Mouse (Mus musculus) hindbrain, embryonic 12.5 days (tissue): ENCODE data around the gene Ninl. TPM values are rescaled to one million over a fixed set of nuclear protein-coding genes. Genes with fewer than 3 reads are reported as not detected.
"Not testable (repeated sequence)": the region's sequence is repeated elsewhere in the genome, so short reads cannot be mapped to it uniquely, and the experiment has no call there.

Experiments used
- ATAC-seq: fragments of 200-750 bp; cut with Nextera tagmentation; 2 replicates; pipeline ENCODE4 v1.8.0; 2017; ENCODE audit warnings: moderate TSS enrichment; ENCODE audit not compliant: low FRiP score
- H3K27ac ChIP-seq: fragments of 300-500 bp; sonication (generic); 2 replicates; pipeline ENCODE4 v1.5.1; 2016; ENCODE audit warnings: mild to moderate bottlenecking
- H3K27me3 ChIP-seq: fragments of 300-500 bp; sonication (generic); 2 replicates; pipeline ENCODE4 v1.6.1; 2016; ENCODE audit warnings: mild to moderate bottlenecking
- H3K36me3 ChIP-seq: fragments of 300-500 bp; sonication (generic); 2 replicates; pipeline ENCODE4 v1.6.1; 2016; ENCODE audit warnings: mild to moderate bottlenecking
- H3K4me1 ChIP-seq: fragments of 300-500 bp; sonication (generic); 2 replicates; pipeline ENCODE4 v1.6.1; 2016
- H3K4me2 ChIP-seq: fragments of 300-500 bp; sonication (generic); replicated peaks from 2 replicates; pipeline ENCODE4 v1.6.1; 2016; ENCODE audit warnings: mild to moderate bottlenecking
- H3K4me3 ChIP-seq: fragments of 300-500 bp; sonication (generic); 2 replicates; pipeline ENCODE4 v1.5.1; 2016; ENCODE audit warnings: mild to moderate bottlenecking
- H3K9ac ChIP-seq: fragments of 300-500 bp; sonication (generic); 2 replicates; pipeline ENCODE4 v1.6.1; 2016; ENCODE audit warnings: mild to moderate bottlenecking, moderate library complexity
- H3K9me3 ChIP-seq: fragments of 300-500 bp; sonication (generic); replicated peaks from 2 replicates; pipeline ENCODE4 v1.6.1; 2016; ENCODE audit warnings: mild to moderate bottlenecking
- WGBS: fragments of 180-500 bp; shearing (Covaris S2); methylation state at CpG from one replicate; pipeline ENCODE4 v1.1.7; 2016; 5-methylcytosine and 5-hydroxymethylcytosine counted together
- polyA plus RNA-seq: library from polyadenylated mRNA; unstranded; fragments of >200 nt; fragmentation: Nextera tagmentation; extraction: Ambion mirVana; gene quantifications from 2 replicates; pipeline ENCODE4 v1.2.1, GENCODE M21; 2016

The Ninl gene
- polyA plus RNA-seq, 1 experiment from 2014 or later: 12.1 TPM

DNA sequence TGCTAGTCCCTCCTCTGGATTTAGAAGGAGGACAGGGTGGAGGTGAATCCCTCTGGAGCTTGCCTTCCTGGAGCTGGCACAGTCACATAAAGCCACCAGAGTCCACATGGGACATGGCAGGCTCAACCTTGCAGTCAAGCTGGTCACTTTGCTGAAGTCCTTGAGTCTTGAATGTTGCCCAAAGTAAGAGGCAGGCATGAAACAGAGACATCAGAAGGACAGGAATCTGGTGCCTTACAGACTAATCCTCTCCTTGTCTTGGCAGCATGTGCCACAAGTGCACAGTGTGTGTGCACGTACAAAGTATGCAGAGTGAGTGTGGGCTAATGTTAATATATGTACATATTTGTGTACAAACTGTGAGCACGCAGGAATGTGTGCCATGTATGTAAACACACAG is 71.7 kb downstream of the Ninl start:
- 97% methylated on average over 2 of the region's 2 CpGs for WGBS
- H3K4me1 ChIP-seq: no peaks in the 10 kb centered on the region
- no peak overlapping the region for H3K27ac ChIP-seq
- H3K9ac ChIP-seq: no peak overlapping the region
- no peak for ATAC-seq
- H3K4me3 ChIP-seq: no peak overlapping the region
- H3K27me3 ChIP-seq: no peaks in the 10 kb centered on the region
- no peaks in the 10 kb centered on the region for H3K9me3 ChIP-seq
- H3K4me2 ChIP-seq: no peak overlapping the region
- peaks cover 27% of the 10 kb centered on the region for H3K36me3 ChIP-seq

DNA sequence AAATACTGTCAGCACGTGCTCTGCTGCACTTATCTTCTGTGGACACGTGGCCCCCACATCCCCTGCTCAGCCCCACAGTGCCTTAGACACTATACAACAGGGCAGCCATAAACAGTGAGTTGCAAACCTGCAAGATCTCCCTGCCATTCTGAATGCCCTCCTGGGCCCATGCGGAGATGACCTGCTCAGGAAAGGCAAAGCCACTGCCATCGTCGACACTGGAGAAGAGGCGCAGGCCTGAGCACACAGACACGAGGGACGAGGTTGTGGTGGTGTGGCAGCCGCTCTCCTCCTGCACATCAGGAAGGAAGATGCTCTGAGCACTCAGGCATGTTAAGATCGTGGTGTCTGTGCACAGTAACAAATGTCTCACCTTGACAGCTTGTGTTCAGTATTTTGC is 73.2 kb downstream of the Ninl start:
- ATAC-seq: no peak
- 95% methylated on average over 10 of the region's 10 CpGs for WGBS
- H3K4me1 ChIP-seq: no peaks in the 10 kb centered on the region
- H3K4me3 ChIP-seq: no peak overlapping the region
- no peaks in the 10 kb centered on the region for H3K9me3 ChIP-seq
- H3K9ac ChIP-seq: no peak overlapping the region
- H3K27ac ChIP-seq: no peak overlapping the region
- no peaks in the 10 kb centered on the region for H3K27me3 ChIP-seq
- no peak overlapping the region for H3K4me2 ChIP-seq
- peaks cover 21% of the 10 kb centered on the region for H3K36me3 ChIP-seq

DNA sequence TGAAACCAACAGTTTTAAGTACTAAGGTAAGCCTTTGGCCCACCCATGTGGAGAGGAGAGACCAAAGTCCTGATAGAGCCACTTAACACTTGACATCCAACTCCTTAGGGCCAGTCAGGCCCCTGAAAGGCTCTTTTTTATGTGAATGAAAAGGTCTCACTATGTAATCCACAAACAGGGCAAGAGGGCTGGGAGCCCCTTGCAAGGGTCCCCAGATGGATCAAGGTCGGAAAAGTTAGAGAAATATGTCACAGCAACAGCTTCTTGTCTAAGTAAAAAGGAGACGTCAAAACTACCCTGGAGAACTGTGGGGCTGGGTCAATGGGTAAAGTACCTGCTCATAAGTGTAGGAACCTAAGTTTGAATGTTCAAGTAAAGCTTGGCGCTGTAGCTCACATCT is 74.5 kb downstream of the Ninl start:
- Histone ChIP-seq H3K27me3 (no peaks in the 10 kb centered on the region), H3K9ac (no peak overlapping the region), H3K27ac (no peak overlapping the region), H3K4me3 (no peak overlapping the region), H3K9me3 (no peaks in the 10 kb centered on the region), H3K36me3 (peaks cover 25% of the 10 kb centered on the region), H3K4me1 (no peaks in the 10 kb centered on the region), H3K4me2 (no peak overlapping the region)
- 90% methylated on average over 3 of the region's 3 CpGs for WGBS
- no peak for ATAC-seq

DNA sequence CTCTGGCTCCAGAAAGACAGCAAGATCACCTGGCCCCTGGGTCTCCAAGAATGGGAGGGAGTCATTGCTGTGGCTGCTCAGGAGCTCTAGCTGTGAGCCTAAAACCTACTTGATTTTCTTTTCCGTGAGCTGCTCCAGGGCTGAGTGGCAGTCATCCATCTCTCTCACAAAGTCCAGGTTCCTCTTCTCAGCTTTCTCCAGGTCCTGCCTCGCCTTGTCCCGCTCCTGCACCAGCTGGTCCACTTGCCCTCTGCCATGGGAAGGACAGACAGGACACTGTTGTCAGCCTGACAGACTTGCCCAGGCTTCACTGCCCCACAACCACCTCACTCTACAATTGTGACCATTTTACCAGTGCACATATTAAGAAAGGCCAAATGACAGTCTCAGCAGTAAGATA is 75.9 kb downstream of the Ninl start:
- Histone ChIP-seq H3K4me3 (no peak overlapping the region), H3K27me3 (no peaks in the 10 kb centered on the region), H3K9ac (no peak overlapping the region), H3K27ac (no peak overlapping the region), H3K9me3 (no peaks in the 10 kb centered on the region), H3K4me2 (no peak overlapping the region), H3K4me1 (no peaks in the 10 kb centered on the region), H3K36me3 (peaks cover 28% of the 10 kb centered on the region)
- no peak for ATAC-seq
- 91% methylated on average over 3 of the region's 3 CpGs for WGBS

DNA sequence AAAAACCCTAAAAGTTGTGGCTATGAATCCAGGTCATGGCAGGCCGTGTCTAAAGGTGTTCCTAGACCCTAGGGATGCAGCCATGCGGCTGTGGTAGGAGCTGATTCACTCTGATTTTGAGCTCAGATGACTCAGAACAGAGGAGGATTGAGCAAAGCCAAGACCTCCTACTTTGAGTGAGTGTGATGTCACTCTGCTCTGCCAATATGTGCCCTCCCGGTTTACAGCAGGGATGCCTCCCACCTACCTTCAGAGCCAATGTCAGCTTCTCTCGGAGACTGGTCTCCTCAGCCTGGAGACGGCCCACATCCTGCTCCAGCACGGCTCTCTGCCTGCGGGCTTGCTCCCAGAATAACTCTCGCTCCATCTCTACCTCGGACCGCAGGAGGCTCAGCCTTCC is 79.7 kb downstream of the Ninl start:
- Histone ChIP-seq H3K27ac (no peak overlapping the region), H3K27me3 (no peaks in the 10 kb centered on the region), H3K9ac (no peak overlapping the region), H3K9me3 (no peaks in the 10 kb centered on the region), H3K4me2 (no peak overlapping the region), H3K4me1 (no peaks in the 10 kb centered on the region), H3K4me3 (no peak overlapping the region), H3K36me3 (peaks cover 31% of the 10 kb centered on the region)
- 94% methylated on average over 10 of the region's 10 CpGs for WGBS
- no peak for ATAC-seq

DNA sequence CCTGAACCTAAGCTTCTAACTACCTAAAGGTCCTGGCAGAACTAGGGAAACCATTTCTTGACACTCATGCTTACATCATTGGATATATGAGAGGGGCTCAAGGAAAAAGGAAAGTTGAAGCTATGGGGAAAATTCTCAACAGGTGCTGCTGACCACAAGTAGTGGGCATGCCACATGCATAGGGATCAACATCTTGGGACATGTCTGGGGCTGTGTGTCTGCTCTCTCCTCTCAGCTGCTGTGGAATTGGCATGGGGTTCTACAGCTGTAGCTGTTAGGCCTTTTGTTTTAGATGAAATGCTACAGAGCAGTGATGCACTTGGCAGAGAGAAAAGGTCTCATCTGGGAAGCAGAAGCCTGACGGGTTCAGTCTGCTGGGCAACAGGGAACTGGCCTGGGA is 83.3 kb downstream of the Ninl start:
- Histone ChIP-seq H3K9ac (no peak overlapping the region), H3K9me3 (no peaks in the 10 kb centered on the region), H3K27ac (no peak overlapping the region), H3K4me2 (no peak overlapping the region), H3K27me3 (no peaks in the 10 kb centered on the region), H3K4me3 (no peak overlapping the region), H3K36me3 (peaks cover 47% of the 10 kb centered on the region), H3K4me1 (no peaks in the 10 kb centered on the region)
- WGBS: 90% methylated on average over 1 of the region's 1 CpGs
- no peak for ATAC-seq

DNA sequence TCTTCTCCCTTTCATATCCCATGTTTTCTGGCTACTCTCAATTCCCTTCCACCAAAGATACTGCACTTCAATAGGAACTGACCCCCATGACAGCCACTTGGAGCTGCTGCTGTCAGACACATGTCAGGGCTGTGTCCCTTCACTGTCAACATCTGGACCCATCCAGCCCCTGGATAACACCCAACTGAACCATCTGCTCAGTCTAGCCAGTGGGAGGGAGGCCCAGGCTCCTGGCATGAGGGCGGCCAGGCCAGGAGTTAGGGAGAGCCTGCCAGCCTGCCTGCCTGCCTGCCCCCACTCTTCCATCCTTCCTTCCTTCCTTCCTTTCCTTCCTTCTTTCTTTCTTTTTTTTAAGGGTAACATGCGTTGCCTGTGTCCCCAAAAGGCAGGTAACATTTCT is 88.0 kb downstream of the Ninl start:
- 95% methylated on average over 2 of the region's 2 CpGs for WGBS
- H3K9me3 ChIP-seq: no peaks in the 10 kb centered on the region
- ATAC-seq: no peak
- no peak overlapping the region for H3K9ac ChIP-seq
- H3K4me1 ChIP-seq: no peaks in the 10 kb centered on the region
- H3K27me3 ChIP-seq: no peaks in the 10 kb centered on the region
- no peak overlapping the region for H3K27ac ChIP-seq
- peaks cover 57% of the 10 kb centered on the region for H3K36me3 ChIP-seq
- H3K4me3 ChIP-seq: no peak overlapping the region
- H3K4me2 ChIP-seq: no peak overlapping the region

DNA sequence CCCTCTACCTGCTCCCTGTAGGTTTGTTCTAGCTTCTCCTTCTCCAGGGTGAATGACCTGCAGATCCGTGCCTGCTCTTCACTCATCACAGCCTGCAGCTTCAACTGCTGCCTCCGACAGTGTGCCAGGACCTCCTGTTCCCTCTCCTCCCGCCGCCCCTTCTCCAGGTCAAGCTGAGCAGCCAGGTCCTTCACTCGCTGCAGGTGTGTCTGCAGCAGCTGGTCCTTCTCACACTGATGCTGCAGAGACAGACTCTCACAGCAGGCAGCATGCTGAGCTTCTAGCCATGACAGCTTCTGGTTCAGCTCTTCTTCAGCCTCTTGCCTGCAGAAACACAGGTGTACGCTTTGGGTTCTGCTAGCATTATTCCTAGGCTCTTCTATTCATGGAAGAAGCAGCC is 89.1 kb downstream of the Ninl start:
- H3K4me3 ChIP-seq: no peak overlapping the region
- no peak overlapping the region for H3K4me2 ChIP-seq
- no peak overlapping the region for H3K27ac ChIP-seq
- no peak overlapping the region for H3K9ac ChIP-seq
- H3K4me1 ChIP-seq: no peaks in the 10 kb centered on the region
- no peak for ATAC-seq
- no peaks in the 10 kb centered on the region for H3K27me3 ChIP-seq
- WGBS: 90% methylated on average over 6 of the region's 6 CpGs
- peaks cover 55% of the 10 kb centered on the region for H3K36me3 ChIP-seq
- H3K9me3 ChIP-seq: no peaks in the 10 kb centered on the region

DNA sequence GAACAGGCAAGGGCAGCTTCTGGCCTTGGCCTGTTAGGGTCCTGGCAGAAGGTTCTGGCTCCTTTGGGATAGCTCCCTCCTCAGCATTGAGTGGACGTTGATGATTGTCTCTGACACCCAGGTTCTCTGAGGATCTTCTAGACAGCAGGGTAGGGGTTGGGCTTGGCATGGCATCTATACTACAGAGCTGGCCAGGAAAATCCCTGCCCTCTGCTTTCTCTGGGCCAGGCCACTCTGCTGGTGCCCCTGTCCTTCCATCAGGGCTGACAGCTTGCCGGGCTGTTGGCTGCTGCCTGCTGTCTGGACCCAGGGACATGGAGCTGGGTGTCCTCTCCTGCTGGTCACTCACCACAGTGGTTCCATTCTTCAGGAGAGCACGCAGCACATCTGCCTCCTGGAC is 89.5 kb downstream of the Ninl start:
- Histone ChIP-seq H3K9me3 (no peaks in the 10 kb centered on the region), H3K27me3 (no peaks in the 10 kb centered on the region), H3K4me2 (no peak overlapping the region), H3K27ac (no peak overlapping the region), H3K4me1 (no peaks in the 10 kb centered on the region), H3K9ac (no peak overlapping the region), H3K4me3 (no peak overlapping the region), H3K36me3 (peaks cover 55% of the 10 kb centered on the region)
- no peak for ATAC-seq
- 96% methylated on average over 3 of the region's 3 CpGs for WGBS

DNA sequence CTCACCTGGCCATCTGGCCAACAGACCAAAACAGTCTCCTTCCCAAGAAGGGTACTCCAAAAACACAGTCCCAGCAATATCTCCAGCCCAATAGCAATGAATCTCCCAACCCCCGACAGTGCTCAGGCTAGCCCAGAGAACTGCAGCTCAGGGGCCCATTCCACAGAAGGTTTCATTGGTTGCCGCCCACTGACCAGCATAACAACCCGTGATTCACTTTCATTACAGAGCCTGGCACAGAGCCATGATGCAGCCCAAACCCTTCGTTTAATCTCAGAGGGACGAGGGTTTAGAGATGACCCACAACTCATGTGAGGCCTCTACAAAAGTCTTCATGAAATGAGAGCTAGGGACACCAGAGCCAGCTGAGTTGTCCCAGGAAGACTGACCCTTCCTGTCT is 90.4 kb downstream of the Ninl start:
- H3K27ac ChIP-seq: no peak overlapping the region
- H3K9ac ChIP-seq: no peak overlapping the region
- no peaks in the 10 kb centered on the region for H3K4me1 ChIP-seq
- no peak for ATAC-seq
- no peaks in the 10 kb centered on the region for H3K9me3 ChIP-seq
- peaks cover 61% of the 10 kb centered on the region for H3K36me3 ChIP-seq
- no peak overlapping the region for H3K4me2 ChIP-seq
- WGBS: 94% methylated on average over 5 of the region's 5 CpGs
- no peak overlapping the region for H3K4me3 ChIP-seq
- no peaks in the 10 kb centered on the region for H3K27me3 ChIP-seq

DNA sequence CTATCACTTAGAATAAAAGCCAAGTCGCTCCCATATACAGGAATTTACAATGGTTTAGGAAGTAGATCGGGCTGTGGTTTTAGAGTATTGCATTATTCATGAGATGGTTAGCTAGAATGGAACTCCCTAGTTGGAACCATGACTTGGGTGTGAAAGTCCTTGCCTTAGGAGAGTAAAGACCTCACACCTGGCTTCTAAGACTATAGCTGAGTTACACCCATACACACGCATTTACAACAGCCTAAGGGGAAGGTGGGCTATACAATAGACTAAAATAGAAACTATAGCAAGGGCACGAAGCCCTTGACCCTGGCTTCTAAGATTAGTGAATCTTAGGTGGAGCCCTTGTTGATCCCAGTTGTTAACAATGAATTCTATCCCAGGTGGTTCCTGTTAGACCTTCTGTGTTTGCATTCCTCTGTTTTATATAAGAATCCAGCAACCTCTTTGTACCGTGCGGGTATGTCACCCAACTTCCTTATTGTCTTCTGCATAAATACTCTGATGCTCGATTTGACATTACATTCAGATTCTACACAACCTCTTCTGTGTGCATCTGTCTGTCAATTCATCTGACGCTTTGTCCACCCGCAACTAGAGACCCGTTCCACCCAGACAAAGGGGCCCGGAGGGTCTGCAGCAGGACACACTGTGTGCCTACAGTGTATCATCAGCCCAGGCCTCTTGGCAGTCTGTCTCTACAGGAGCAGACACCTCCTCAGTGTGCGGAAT is 91.1 kb downstream of the Ninl start:
- H3K4me3 ChIP-seq, H3K9ac ChIP-seq, H3K27me3 ChIP-seq, H3K27ac ChIP-seq, H3K9me3 ChIP-seq, H3K4me2 ChIP-seq, H3K4me1 ChIP-seq, ATAC-seq: not testable (repeated sequence)
- peaks cover 63% of the 10 kb centered on the region for H3K36me3 ChIP-seq
- WGBS: 89% methylated on average over 12 of the region's 12 CpGs

DNA sequence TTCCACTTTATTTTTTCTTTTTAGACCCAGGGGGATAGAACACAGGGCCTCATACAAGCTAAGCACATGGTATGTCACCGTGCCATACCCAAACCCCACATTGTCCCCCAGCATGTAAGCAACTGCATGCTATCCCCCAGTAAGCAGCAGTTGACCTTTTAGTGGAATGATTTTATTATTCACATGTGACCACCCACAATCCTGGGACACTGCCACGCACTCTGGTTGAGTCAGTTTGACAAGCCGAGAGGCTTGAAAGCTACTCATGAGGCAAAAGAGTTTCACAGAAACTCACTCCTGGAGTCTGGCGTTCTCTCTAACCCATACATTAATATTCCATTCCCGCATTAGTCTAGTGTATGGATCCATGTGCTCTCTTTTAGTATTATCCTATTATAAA is 91.8 kb downstream of the Ninl start:
- peaks cover 56% of the 10 kb centered on the region for H3K36me3 ChIP-seq
- not testable (repeated sequence) for H3K4me1 ChIP-seq, H3K27me3 ChIP-seq, H3K9me3 ChIP-seq, H3K4me3 ChIP-seq, H3K4me2 ChIP-seq, H3K27ac ChIP-seq, ATAC-seq, H3K9ac ChIP-seq
- WGBS: 93% methylated on average over 5 of the region's 5 CpGs

DNA sequence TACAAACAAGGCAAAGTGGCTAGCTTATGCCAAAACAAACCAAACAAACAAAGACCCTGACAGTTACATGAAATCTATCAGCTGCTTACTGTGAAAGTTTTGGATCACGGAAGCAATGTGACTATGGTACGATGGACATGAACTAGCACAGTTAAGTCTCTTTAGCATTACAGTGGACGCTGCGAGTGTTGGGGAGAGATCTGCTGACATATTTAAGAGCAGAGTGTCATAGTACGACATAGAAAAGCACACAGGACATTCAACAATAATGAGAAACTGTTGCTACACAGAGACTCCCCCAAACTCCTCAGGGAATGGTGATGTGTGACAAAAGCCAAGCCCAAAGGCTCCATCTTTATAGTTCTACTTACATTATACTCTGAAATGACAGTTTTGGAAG is 95.2 kb downstream of the Ninl start:
- H3K4me2 ChIP-seq: no peak overlapping the region
- ATAC-seq: no peak
- no peak overlapping the region for H3K9ac ChIP-seq
- no peaks in the 10 kb centered on the region for H3K27me3 ChIP-seq
- no peaks in the 10 kb centered on the region for H3K4me1 ChIP-seq
- H3K36me3 ChIP-seq: peaks cover 27% of the 10 kb centered on the region
- 91% methylated on average over 5 of the region's 5 CpGs for WGBS
- no peak overlapping the region for H3K4me3 ChIP-seq
- H3K27ac ChIP-seq: no peak overlapping the region
- H3K9me3 ChIP-seq: no peaks in the 10 kb centered on the region
